Mouse (Mus musculus) MEL (cell line): ENCODE results near the gene Olfr683.

ENCODE experiments used
- BHLHE40 ChIP-seq: IDR thresholded peaks from 2 replicates; pipeline ENCODE4 v1.6.1; 2012; ENCODE audit warnings: low read depth, mild to moderate bottlenecking, inconsistent platforms, low read length, improper control_type of control experiment, borderline replicate concordance
- CTCF ChIP-seq, 3 experiments: IDR thresholded peaks in 2 of 3; conservative IDR thresholded peaks in 1 of 3; 2 replicates each; pipeline ENCODE4 v1.5.1; 2011 to 2012; ENCODE audit warnings: low read length in 3 of 3, low read depth in 2 of 3, mild to moderate bottlenecking in 2 of 3, improper control_type of control experiment in 1 of 3, inconsistent platforms in 1 of 3, mixed read lengths in 1 of 3, moderate library complexity in 1 of 3; ENCODE audit not compliant: control insufficient read depth in 1 of 3, insufficient read depth in 1 of 3, poor library complexity in 1 of 3, severe bottlenecking in 1 of 3
- E2F4 ChIP-seq: IDR thresholded peaks from 2 replicates; pipeline ENCODE4 v1.6.1; 2011; ENCODE audit warnings: low read depth, low read length, improper control_type of control experiment, borderline replicate concordance
- EP300 ChIP-seq, 2 experiments: IDR thresholded peaks; 2 replicates each; pipeline ENCODE4 v1.6.1; 2011; ENCODE audit warnings: improper control_type of control experiment in 2 of 2, low read length in 2 of 2, low read depth in 1 of 2, mild to moderate bottlenecking in 1 of 2
- JUND ChIP-seq: IDR thresholded peaks from 2 replicates; pipeline ENCODE4 v1.6.1; 2011; ENCODE audit warnings: low read depth, mild to moderate bottlenecking, improper control_type of control experiment, low read length
- KAT2A ChIP-seq: conservative IDR thresholded peaks from 2 replicates; pipeline ENCODE4 v1.6.1; 2012; ENCODE audit warnings: low read depth, low read length, improper control_type of control experiment, inconsistent platforms
- MAZ ChIP-seq: IDR thresholded peaks from 2 replicates; pipeline ENCODE4 v1.6.1; 2012; ENCODE audit warnings: low read depth, mild to moderate bottlenecking, inconsistent platforms, low read length, improper control_type of control experiment
- POLR2A ChIP-seq, 2 experiments: IDR thresholded peaks; 2 replicates each; pipeline ENCODE4 v1.6.1; 2011 to 2012; ENCODE audit warnings: low read length in 2 of 2, mild to moderate bottlenecking in 2 of 2, control low read depth in 1 of 2, improper control_type of control experiment in 1 of 2, low read depth in 1 of 2, moderate library complexity in 1 of 2; ENCODE audit not compliant: control insufficient read depth in 1 of 2, insufficient read depth in 1 of 2, poor library complexity in 1 of 2
- POLR2AphosphoS5 ChIP-seq: IDR thresholded peaks from 2 replicates; pipeline ENCODE4 v1.6.1; 2012; ENCODE audit warnings: low read depth, borderline replicate concordance, mild to moderate bottlenecking, inconsistent platforms, low read length, moderate library complexity, mixed read lengths
- TBP ChIP-seq: IDR thresholded peaks from 2 replicates; pipeline ENCODE4 v1.8.0; 2011; ENCODE audit warnings: low read depth, low read length, improper control_type of control experiment
- TCF12 ChIP-seq: IDR thresholded peaks from 2 replicates; pipeline ENCODE4 v1.6.1; 2014; ENCODE audit warnings: low read depth, mild to moderate bottlenecking, inconsistent platforms, low read length, improper control_type of control experiment, moderate library complexity
- ZNF384 ChIP-seq: IDR thresholded peaks from 2 replicates; pipeline ENCODE4 v1.6.1; 2012; ENCODE audit warnings: low read depth, mild to moderate bottlenecking, inconsistent platforms, low read length, improper control_type of control experiment

- TF ChIP-seq CTCF (IDR thresholded peaks at IDR 0.05 in 2 of 3, conservative IDR thresholded peaks at IDR 0.05 in 1 of 3; ENCODE audit: control insufficient read depth in 1 of 3, insufficient read depth in 1 of 3, low read depth in 2 of 3, low read length in 3 of 3, poor library complexity in 1 of 3, severe bottlenecking in 1 of 3) = no peak
- no peak for TF ChIP-seq KAT2A
- no peak for TF ChIP-seq ZNF384
- no peak for TF ChIP-seq BHLHE40
- no peak for TF ChIP-seq E2F4
- no peak for TF ChIP-seq JUND
- TF ChIP-seq POLR2A (IDR thresholded peaks at IDR 0.05; ENCODE audit: control insufficient read depth in 1 of 2, insufficient read depth in 1 of 2, low read depth in 1 of 2, low read length in 2 of 2, poor library complexity in 1 of 2) = no peak
- no peak for TF ChIP-seq TCF12
- no peak for TF ChIP-seq EP300 (IDR thresholded peaks at IDR 0.05; ENCODE audit: low read depth in 1 of 2, low read length in 2 of 2)
- TF ChIP-seq TBP = no peak
- TF ChIP-seq MAZ = no peak
- no peak for TF ChIP-seq POLR2AphosphoS5
Observed at GRCm38 (mm10) chr7:105163553-105163952, 16.7 kb upstream of the Olfr683 start, which contains the start of gene Olfr684.
